Mouse (Mus musculus): Measurements from ENCODE around the gene Cbx7. TPM values are rescaled to one million over a fixed set of nuclear protein-coding genes. Genes with fewer than 3 reads are reported as not detected.

Gene Cbx7
- polyA plus RNA-seq, 1 experiment from 2014 or later, result 3.6 TPM

GRCm38 (mm10) chr15:79931496-79932141, 39.3 kb downstream of the Cbx7 start:
- peaks cover 39% of the 10 kb centered on the region for H3K27me3 ChIP-seq
- no peak overlapping the region for H3K9ac ChIP-seq
- H3K4me3 ChIP-seq (replicated peaks), result peak overlapping the region; percentile 68
- 17% methylated on average over 13 of the region's 13 CpGs for WGBS
- H3K27ac ChIP-seq, result no peak overlapping the region
- H3K4me2 ChIP-seq, result peak overlapping the region; percentile 86
- no peak for ATAC-seq (ENCODE audit: low FRiP score)
- H3K36me3 ChIP-seq (replicated peaks), result no peaks in the 10 kb centered on the region
- H3K9me3 ChIP-seq, result no peaks in the 10 kb centered on the region
- peaks cover 53% of the 10 kb centered on the region for H3K4me1 ChIP-seq

GRCm38 (mm10) chr15:79929734-79930133, 41.2 kb downstream of the Cbx7 start:
- 84% methylated on average over 3 of the region's 3 CpGs for WGBS
- no peaks in the 10 kb centered on the region for H3K9me3 ChIP-seq
- H3K27me3 ChIP-seq, result peaks cover 37% of the 10 kb centered on the region
- ATAC-seq (ENCODE audit: low FRiP score), result no peak
- no peaks in the 10 kb centered on the region for H3K36me3 ChIP-seq (replicated peaks)
- H3K4me2 ChIP-seq, result no peak overlapping the region
- no peak overlapping the region for H3K9ac ChIP-seq
- no peak overlapping the region for H3K27ac ChIP-seq
- peaks cover 46% of the 10 kb centered on the region for H3K4me1 ChIP-seq
- no peak overlapping the region for H3K4me3 ChIP-seq (replicated peaks)

GRCm38 (mm10) chr15:79928736-79929135, 42.2 kb downstream of the Cbx7 start:
- H3K27me3 ChIP-seq, result peaks cover 35% of the 10 kb centered on the region
- 84% methylated on average over 2 of the region's 2 CpGs for WGBS
- H3K9ac ChIP-seq, result no peak overlapping the region
- no peaks in the 10 kb centered on the region for H3K36me3 ChIP-seq (replicated peaks)
- no peak overlapping the region for H3K4me3 ChIP-seq (replicated peaks)
- H3K9me3 ChIP-seq, result no peaks in the 10 kb centered on the region
- ATAC-seq (ENCODE audit: low FRiP score), result no peak
- H3K4me2 ChIP-seq, result no peak overlapping the region
- peaks cover 36% of the 10 kb centered on the region for H3K4me1 ChIP-seq
- no peak overlapping the region for H3K27ac ChIP-seq

DNA sequence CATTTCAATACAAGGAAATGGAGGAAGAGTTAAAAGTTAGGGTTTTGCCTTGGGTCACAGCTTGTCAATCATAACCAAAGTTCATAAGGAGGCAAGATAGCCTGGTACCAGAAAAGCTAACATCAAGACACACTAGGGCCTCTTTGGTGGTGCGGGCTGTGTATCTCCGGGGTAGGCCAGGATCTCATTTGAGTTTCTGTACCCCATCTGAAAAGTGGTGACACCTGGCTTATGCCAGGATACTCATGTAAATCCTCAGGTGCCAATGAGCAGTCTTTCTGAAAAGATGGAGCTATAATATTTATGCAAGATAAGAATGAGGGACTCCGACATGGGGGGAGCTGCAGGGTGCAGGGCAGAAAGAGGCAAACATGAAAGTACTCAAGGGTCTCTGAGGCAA, 42.6 kb downstream of the Cbx7 start:
- H3K4me1 ChIP-seq, result peaks cover 32% of the 10 kb centered on the region
- peak overlapping the region; percentile 63; the same call in 1 of the 2 replicates for H3K9ac ChIP-seq
- no peak for ATAC-seq (ENCODE audit: low FRiP score)
- peaks cover 31% of the 10 kb centered on the region for H3K27me3 ChIP-seq
- H3K9me3 ChIP-seq, result no peaks in the 10 kb centered on the region
- 90% methylated on average over 3 of the region's 3 CpGs for WGBS
- no peaks in the 10 kb centered on the region for H3K36me3 ChIP-seq (replicated peaks)
- H3K4me2 ChIP-seq, result peak overlapping the region; percentile 80
- no peak overlapping the region; the same call in 1 of the 2 replicates for H3K4me3 ChIP-seq (replicated peaks)
- no peak overlapping the region for H3K27ac ChIP-seq

- H3K9me3 ChIP-seq, result no peaks in the 10 kb centered on the region
- H3K4me1 ChIP-seq, result peaks cover 27% of the 10 kb centered on the region
- peak overlapping the region; percentile 63 for H3K9ac ChIP-seq
- peak overlapping the region; percentile 80 for H3K4me2 ChIP-seq
- peaks cover 24% of the 10 kb centered on the region for H3K27me3 ChIP-seq
- H3K36me3 ChIP-seq (replicated peaks), result no peaks in the 10 kb centered on the region
- peak; percentile 86 for ATAC-seq (ENCODE audit: low FRiP score)
- under 1% methylated on average over 29 of the region's 29 CpGs for WGBS
- H3K27ac ChIP-seq, result peak overlapping the region; percentile 21; the same call in 1 of the 2 replicates
- H3K4me3 ChIP-seq (replicated peaks), result peak overlapping the region; percentile 59
Measured at GRCm38 (mm10) chr15:79927637-79928122, 43.2 kb downstream of the Cbx7 start.

DNA sequence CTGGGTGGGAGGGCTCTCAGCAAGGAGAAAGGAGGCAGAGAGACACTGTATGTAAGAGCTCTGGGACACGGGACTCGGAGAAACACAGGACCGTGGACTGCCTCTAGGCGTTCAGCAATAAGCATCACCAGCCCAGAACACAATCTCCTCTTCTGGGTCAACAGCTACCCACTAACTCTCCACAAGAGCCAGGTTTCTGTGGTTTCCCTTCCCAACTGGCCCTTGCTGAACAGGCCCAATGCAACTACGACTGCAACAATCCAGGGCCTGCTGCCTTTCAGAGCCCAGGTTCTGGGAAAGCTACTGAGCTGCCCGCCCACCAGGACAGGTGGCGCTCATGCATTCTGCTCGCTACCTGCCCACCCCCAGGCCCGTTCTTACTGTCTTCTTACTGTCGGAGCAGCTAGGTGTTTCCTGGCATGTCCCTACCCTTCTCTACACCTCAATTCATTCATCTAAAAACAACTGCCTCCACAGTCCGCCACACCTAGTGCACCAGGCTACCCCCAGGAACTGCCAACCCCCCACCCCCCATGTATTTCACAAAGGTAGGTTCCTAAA, 44.0 kb downstream of the Cbx7 start:
- peak overlapping the region; percentile 80 for H3K4me2 ChIP-seq
- peaks cover 20% of the 10 kb centered on the region for H3K4me1 ChIP-seq
- H3K4me3 ChIP-seq (replicated peaks), result peak overlapping the region; percentile 59
- no peaks in the 10 kb centered on the region for H3K9me3 ChIP-seq
- peak overlapping the region; percentile 63 for H3K9ac ChIP-seq
- no peak for ATAC-seq (ENCODE audit: low FRiP score)
- H3K27ac ChIP-seq, result peak overlapping the region; percentile 21; the same call in 1 of the 2 replicates
- 0 out of 2 replicates have a peak, but pooled peaks cover 2% of the 10 kb centered on the region for H3K36me3 ChIP-seq (replicated peaks)
- 82% methylated on average over 11 of the region's 11 CpGs for WGBS
- H3K27me3 ChIP-seq, result peaks cover 22% of the 10 kb centered on the region

GRCm38 (mm10) chr15:79919787-79920186, 51.1 kb downstream of the Cbx7 start:
- peaks cover 9% of the 10 kb centered on the region; the same call in 1 of the 2 replicates for H3K36me3 ChIP-seq (replicated peaks)
- H3K4me3 ChIP-seq (replicated peaks), result no peak overlapping the region
- H3K9ac ChIP-seq, result no peak overlapping the region
- no peak for ATAC-seq (ENCODE audit: low FRiP score)
- no peaks in the 10 kb centered on the region for H3K9me3 ChIP-seq
- no peak overlapping the region for H3K4me2 ChIP-seq
- H3K27ac ChIP-seq, result no peak overlapping the region
- no peaks in the 10 kb centered on the region for H3K4me1 ChIP-seq
- WGBS, result 57% methylated on average over 2 of the region's 2 CpGs
- H3K27me3 ChIP-seq, result no peaks in the 10 kb centered on the region

- Histone ChIP-seq H3K4me3 (replicated peaks) (no peak overlapping the region), H3K27ac (no peak overlapping the region), H3K9ac (no peak overlapping the region), H3K4me1 (no peaks in the 10 kb centered on the region), H3K4me2 (no peak overlapping the region), H3K36me3 (replicated peaks) (peaks cover 9% of the 10 kb centered on the region; the same call in 1 of the 2 replicates), H3K27me3 (no peaks in the 10 kb centered on the region), H3K9me3 (no peaks in the 10 kb centered on the region)
- no peak for ATAC-seq (ENCODE audit: low FRiP score)
- 92% methylated on average over 16 of the region's 16 CpGs for WGBS
Measured at GRCm38 (mm10) chr15:79918485-79918884, 52.4 kb downstream of the Cbx7 start.

DNA sequence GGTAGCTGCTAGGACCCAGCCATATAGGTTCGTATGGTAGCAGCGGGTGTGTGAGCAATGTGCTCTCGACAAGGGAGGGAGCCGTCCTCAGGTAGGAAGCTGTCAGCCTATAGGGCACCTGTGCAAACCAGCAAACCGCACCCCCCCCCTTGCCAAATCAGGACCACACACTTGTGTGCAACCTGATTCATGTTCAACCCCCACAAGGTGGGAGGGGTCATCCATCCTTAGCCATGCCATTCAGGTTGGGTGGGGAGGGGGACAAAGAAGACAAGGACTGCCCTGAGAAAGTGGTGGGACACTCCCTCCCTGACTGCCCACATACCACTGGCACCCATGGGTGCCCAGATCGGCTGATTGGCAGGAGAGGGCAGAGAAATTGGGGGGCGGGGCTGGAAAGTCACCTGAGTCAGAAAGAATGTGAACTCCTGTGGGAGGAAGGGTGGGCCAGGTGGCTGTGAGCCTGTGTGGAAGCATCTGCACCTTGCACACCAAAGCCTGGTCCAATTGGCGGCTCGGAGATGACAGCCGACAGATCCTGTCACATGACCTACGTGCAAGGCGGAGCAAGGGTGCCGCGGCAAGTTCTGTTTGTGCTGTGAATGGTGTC, 53.7 kb downstream of the Cbx7 start:
- Histone ChIP-seq H3K4me1 (no peaks in the 10 kb centered on the region), H3K4me3 (replicated peaks) (no peak overlapping the region), H3K9me3 (no peaks in the 10 kb centered on the region), H3K4me2 (no peak overlapping the region), H3K9ac (no peak overlapping the region), H3K27ac (no peak overlapping the region), H3K27me3 (no peaks in the 10 kb centered on the region), H3K36me3 (replicated peaks) (peaks cover 9% of the 10 kb centered on the region; the same call in 1 of the 2 replicates)
- 95% methylated on average over 14 of the region's 14 CpGs for WGBS
- no peak for ATAC-seq (ENCODE audit: low FRiP score)

DNA sequence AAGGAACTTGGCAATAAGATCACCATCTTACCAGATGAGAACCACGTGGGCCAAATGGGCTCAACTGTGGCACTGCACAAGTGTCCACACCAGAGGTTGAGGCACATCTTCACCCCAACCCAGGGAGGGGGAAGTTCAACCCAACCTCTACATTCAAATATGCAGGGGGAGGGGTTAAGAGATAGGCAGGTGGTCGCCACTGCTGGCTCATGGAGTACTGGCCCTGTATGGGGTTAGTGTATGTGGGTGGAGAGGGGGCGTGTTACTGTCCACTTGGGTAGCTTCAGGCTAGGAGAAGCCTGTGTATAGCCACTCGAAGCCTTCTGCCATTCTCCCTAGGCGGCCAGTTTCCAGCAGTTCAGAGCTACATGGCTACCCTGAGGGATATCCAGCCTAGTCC, 54.8 kb downstream of the Cbx7 start:
- 79% methylated on average over 5 of the region's 5 CpGs for WGBS
- no peak overlapping the region for H3K4me3 ChIP-seq (replicated peaks)
- no peaks in the 10 kb centered on the region for H3K9me3 ChIP-seq
- H3K27me3 ChIP-seq, result no peaks in the 10 kb centered on the region
- no peaks in the 10 kb centered on the region for H3K4me1 ChIP-seq
- H3K27ac ChIP-seq, result no peak overlapping the region
- no peak overlapping the region for H3K4me2 ChIP-seq
- no peak overlapping the region for H3K9ac ChIP-seq
- no peak for ATAC-seq (ENCODE audit: low FRiP score)
- peaks cover 5% of the 10 kb centered on the region; the same call in 1 of the 2 replicates for H3K36me3 ChIP-seq (replicated peaks)

DNA sequence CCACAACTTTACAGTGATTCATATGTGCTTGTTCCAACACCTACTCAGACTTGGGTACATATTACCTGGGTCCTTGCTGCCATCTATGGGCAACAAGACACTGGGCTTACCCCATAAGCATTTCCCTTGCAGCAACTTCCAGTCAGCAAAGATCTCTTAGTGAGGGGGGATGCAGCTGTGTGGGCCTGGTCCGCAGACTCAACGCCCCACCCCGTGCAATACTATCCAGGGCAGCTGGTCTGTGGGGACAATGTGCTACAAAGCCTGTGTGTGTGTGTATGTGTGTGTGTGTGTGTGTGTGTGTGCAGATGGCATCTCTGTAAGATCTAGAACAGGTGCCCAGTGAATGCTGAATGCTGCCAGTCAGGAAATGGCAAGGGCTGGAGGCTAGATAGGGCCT, 56.6 kb downstream of the Cbx7 start:
- no peak for ATAC-seq (ENCODE audit: low FRiP score)

DNA sequence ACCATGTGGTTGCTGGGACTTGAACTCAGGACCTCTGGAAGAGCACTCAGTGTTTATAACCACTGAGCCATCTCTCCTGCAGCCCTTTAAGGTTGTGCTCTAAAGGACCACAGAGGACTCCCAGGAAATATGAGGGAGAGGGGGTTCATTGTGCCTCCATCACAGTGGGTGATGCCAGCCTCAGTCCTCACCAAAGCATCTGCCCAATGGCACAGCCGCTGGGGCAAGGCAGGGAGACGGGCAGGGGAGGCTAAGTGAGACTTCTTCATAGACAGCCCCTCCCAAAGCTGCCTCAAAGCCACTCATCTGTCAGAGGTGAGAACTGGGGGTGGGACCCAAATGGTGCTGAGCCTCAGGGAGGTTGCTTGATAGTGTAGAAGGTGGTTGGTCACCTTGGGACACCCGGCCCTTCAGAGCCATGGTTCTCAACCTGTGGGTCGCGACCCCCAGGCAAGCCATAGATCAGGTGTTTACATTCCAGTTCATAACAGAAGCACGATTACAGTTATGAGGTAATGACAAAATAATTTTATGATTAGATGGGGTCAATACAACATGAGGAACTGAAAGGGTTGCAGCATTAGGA, 57.1 kb downstream of the Cbx7 start:
- Histone ChIP-seq H3K9ac (no peak overlapping the region), H3K4me3 (replicated peaks) (no peak overlapping the region), H3K36me3 (replicated peaks) (peaks cover 5% of the 10 kb centered on the region; the same call in 1 of the 2 replicates), H3K27ac (no peak overlapping the region), H3K4me2 (no peak overlapping the region), H3K27me3 (no peaks in the 10 kb centered on the region), H3K4me1 (no peaks in the 10 kb centered on the region), H3K9me3 (no peaks in the 10 kb centered on the region)
- no peak for ATAC-seq (ENCODE audit: low FRiP score)
- 83% methylated on average over 6 of the region's 6 CpGs for WGBS

More for the DNA sequence above, 56.6 kb downstream of the Cbx7 start:
- Histone ChIP-seq H3K4me3 (replicated peaks) (no peak overlapping the region), H3K27ac (no peak overlapping the region), H3K27me3 (no peaks in the 10 kb centered on the region), H3K4me1 (no peaks in the 10 kb centered on the region), H3K9me3 (no peaks in the 10 kb centered on the region), H3K9ac (no peak overlapping the region), H3K36me3 (replicated peaks) (peaks cover 5% of the 10 kb centered on the region; the same call in 1 of the 2 replicates), H3K4me2 (no peak overlapping the region)
- 83% methylated on average over 3 of the region's 3 CpGs for WGBS

All from forebrain, embryonic 12.5 days (tissue).